Mouse (Mus musculus) embryonic facial prominence, embryonic 14.5 days (tissue): ENCODE data around the gene Epb42. TPM values are rescaled to one million over a fixed set of nuclear protein-coding genes. Genes with fewer than 3 reads are reported as not detected.

ENCODE experiments used
- ATAC-seq: fragments of 200-750 bp; cut with Nextera tagmentation; 2 replicates; pipeline ENCODE4 v1.8.0; 2017; ENCODE audit warnings: low read depth, moderate number of reproducible peaks, moderate TSS enrichment
- DNase-seq: peaks from one replicate; pipeline ENCODE4 v3.0.0-alpha.2; 2015; ENCODE audit warnings: low spot score
- H3K27ac ChIP-seq: fragments of 300-500 bp; sonication (generic); replicated peaks from 2 replicates; pipeline ENCODE4 v1.5.1; 2014; ENCODE audit warnings: low read depth, mild to moderate bottlenecking, low read length, moderate library complexity
- H3K27me3 ChIP-seq: fragments of 300-500 bp; sonication (generic); replicated peaks from 2 replicates; pipeline ENCODE4 v1.6.1; 2014; ENCODE audit warnings: low read length; ENCODE audit not compliant: control insufficient read depth, insufficient read depth
- H3K36me3 ChIP-seq: fragments of 300-500 bp; sonication (generic); 2 replicates; pipeline ENCODE4 v1.6.1; 2014; ENCODE audit warnings: low read length, mixed read lengths; ENCODE audit not compliant: control insufficient read depth, insufficient read depth
- H3K4me1 ChIP-seq: fragments of 300-500 bp; sonication (generic); 2 replicates; pipeline ENCODE4 v1.6.1; 2014; ENCODE audit warnings: antibody characterized with exemption, low read length; ENCODE audit not compliant: control insufficient read depth, insufficient read depth
- H3K4me2 ChIP-seq: fragments of 300-500 bp; sonication (generic); 2 replicates; pipeline ENCODE4 v1.6.1; 2014; ENCODE audit warnings: low read depth, mild to moderate bottlenecking, low read length, moderate library complexity, mixed read lengths
- H3K4me3 ChIP-seq: fragments of 300-500 bp; sonication (generic); 2 replicates; pipeline ENCODE4 v1.5.1; 2014; ENCODE audit warnings: low read depth, mild to moderate bottlenecking, low read length
- H3K9ac ChIP-seq: fragments of 300-500 bp; sonication (generic); 2 replicates; pipeline ENCODE4 v1.6.1; 2014; ENCODE audit warnings: low read depth, mild to moderate bottlenecking, low read length, moderate library complexity, mixed read lengths
- H3K9me3 ChIP-seq: fragments of 300-500 bp; sonication (generic); 2 replicates; pipeline ENCODE4 v1.6.1; 2016; ENCODE audit warnings: low read length; ENCODE audit not compliant: control insufficient read depth
- WGBS: fragments of 180-500 bp; shearing (Covaris S2); extraction: QIAGEN DNeasy Blood & Tissue Kit; methylation state at CpG from one replicate; pipeline ENCODE4 v1.1.7; 2014; 5-methylcytosine and 5-hydroxymethylcytosine counted together
- polyA plus RNA-seq: library from polyadenylated mRNA; unstranded; fragments of >200 nt; fragmentation: Nextera tagmentation; extraction: Ambion mirVana; gene quantifications from 2 replicates; pipeline ENCODE4 v1.2.1, GENCODE M21; 2014

Gene Epb42
- 0.71 and 1.5 TPM in 2 replicates for polyA plus RNA-seq

- H3K9ac ChIP-seq, result no peak within 1 kb of the TSS
- H3K4me1 ChIP-seq, result no peaks in the 10 kb centered on the region
- no peak within 1 kb of the TSS for H3K4me2 ChIP-seq
- no peaks in the 10 kb centered on the region for H3K9me3 ChIP-seq
- no peaks in the 10 kb centered on the region for H3K36me3 ChIP-seq
- no peak within 1 kb of the TSS for H3K4me3 ChIP-seq
- DNase-seq (no peak), ATAC-seq (no peak)
- no peaks in the 10 kb centered on the region for H3K27me3 ChIP-seq
- 57% methylated on average over 5 of the region's 5 CpGs for WGBS
- H3K27ac ChIP-seq, result no peak within 1 kb of the TSS
Observed at GRCm38 (mm10) chr2:121036733-121037341, at the start of gene Epb42. TSS of gene Epb42 (minus strand) at chr2:121037072.

- H3K4me2 ChIP-seq, result no peak within 1 kb of the TSS
- H3K4me1 ChIP-seq, result no peaks in the 10 kb centered on the region; the same call in 1 of the 2 replicates
- no peak within 1 kb of the TSS for H3K4me3 ChIP-seq
- no peaks in the 10 kb centered on the region for H3K36me3 ChIP-seq
- no peak within 1 kb of the TSS for H3K9ac ChIP-seq
- WGBS, result 42% methylated on average over 6 of the region's 6 CpGs
- no peak within 1 kb of the TSS for H3K27ac ChIP-seq
- H3K27me3 ChIP-seq, result no peaks in the 10 kb centered on the region
- ATAC-seq (peak; percentile 41; the same call in 1 of the 2 replicates), DNase-seq (peak; percentile 31)
- no peaks in the 10 kb centered on the region for H3K9me3 ChIP-seq
Observed at GRCm38 (mm10) chr2:121085480-121086185, 48.8 kb upstream of the Epb42 start, which contains the start of gene Tgm5. TSS of gene Tgm5 (minus strand) at chr2:121085841.

DNA sequence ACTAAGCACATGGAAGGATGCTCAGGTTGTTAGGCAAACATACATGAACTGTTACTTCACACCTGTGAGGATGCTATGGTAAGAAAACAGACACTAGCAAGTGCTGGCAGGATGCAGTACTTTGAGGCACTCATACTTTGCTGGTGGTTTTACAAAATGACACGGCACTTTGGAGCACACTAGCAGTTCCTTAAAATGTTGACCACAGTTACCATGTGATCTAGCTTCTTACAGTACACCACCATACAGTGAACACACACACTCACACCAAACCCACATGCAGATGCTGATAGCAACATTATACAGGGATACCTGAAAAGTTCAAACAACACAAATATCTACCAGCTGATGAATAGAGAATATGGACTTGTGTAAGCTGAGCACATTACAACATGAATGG is 45.8 kb upstream of the Epb42 start:
- Histone ChIP-seq H3K27ac (no peak overlapping the region), H3K9me3 (no peaks in the 10 kb centered on the region), H3K4me1 (no peaks in the 10 kb centered on the region; the same call in 1 of the 2 replicates), H3K4me2 (no peak overlapping the region), H3K36me3 (no peaks in the 10 kb centered on the region), H3K27me3 (no peaks in the 10 kb centered on the region), H3K4me3 (no peak overlapping the region), H3K9ac (no peak overlapping the region)
- no peak for ATAC-seq
- 81% methylated on average over 1 of the region's 1 CpGs for WGBS
- no peak for DNase-seq

DNA sequence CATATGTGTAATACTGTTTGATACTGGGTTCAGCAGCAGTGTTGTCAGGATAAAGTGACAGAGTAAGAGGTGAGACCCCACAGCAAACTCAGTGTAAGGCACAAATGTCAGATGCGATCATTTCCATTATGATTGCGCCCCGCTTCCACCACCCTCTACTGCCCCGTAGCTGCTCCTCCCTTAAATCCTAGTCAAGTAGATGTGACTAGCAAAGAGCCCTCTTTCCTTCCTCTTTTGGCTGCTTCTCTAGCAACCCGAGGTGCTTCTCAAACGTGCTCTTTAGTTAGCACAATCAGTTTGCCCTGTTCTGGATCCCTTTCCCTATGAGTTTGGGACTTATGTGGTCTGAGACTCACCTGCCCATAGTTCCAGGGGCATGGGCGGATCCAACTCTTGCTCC is 37.9 kb upstream of the Epb42 start:
- no peak for DNase-seq
- ATAC-seq, result no peak
- H3K4me2 ChIP-seq, result no peak overlapping the region
- H3K36me3 ChIP-seq, result no peaks in the 10 kb centered on the region
- no peaks in the 10 kb centered on the region for H3K27me3 ChIP-seq
- WGBS, result 81% methylated on average over 7 of the region's 7 CpGs
- no peak overlapping the region for H3K4me3 ChIP-seq
- no peak overlapping the region for H3K27ac ChIP-seq
- no peaks in the 10 kb centered on the region for H3K9me3 ChIP-seq
- H3K9ac ChIP-seq, result no peak overlapping the region
- 0 out of 2 replicates have a peak, but pooled peaks cover 4% of the 10 kb centered on the region for H3K4me1 ChIP-seq

DNA sequence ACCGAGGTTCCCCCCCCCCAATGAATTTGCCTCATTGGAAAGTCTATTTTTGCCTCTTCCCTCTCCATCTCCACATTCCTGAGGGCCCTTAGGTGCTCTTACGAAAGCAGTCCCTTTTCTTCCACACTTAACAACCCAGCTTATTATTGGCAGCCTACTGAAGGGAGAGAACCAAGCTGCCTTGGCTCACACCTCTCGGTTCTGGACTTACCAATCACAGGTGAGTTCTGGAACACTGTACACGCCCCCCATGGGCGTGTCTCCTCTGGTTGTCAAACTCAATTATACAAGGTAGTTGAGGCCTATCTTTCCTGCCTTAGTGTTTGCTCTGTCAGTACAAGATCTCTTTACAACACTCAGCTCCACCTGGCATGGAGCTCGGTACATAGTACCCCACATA is 35.0 kb upstream of the Epb42 start:
- H3K4me3 ChIP-seq, result no peak overlapping the region
- H3K9ac ChIP-seq, result no peak overlapping the region
- H3K27ac ChIP-seq, result no peak overlapping the region
- H3K9me3 ChIP-seq, result no peaks in the 10 kb centered on the region
- WGBS, result 77% methylated on average over 6 of the region's 6 CpGs
- ATAC-seq (no peak), DNase-seq (no peak)
- no peak overlapping the region for H3K4me2 ChIP-seq
- H3K27me3 ChIP-seq, result no peaks in the 10 kb centered on the region
- 0 out of 2 replicates have a peak, but pooled peaks cover 4% of the 10 kb centered on the region for H3K4me1 ChIP-seq
- no peaks in the 10 kb centered on the region for H3K36me3 ChIP-seq

- ATAC-seq, result no peak
- Histone ChIP-seq H3K4me3 (no peak overlapping the region), H3K4me2 (no peak overlapping the region), H3K27ac (no peak overlapping the region), H3K36me3 (no peaks in the 10 kb centered on the region), H3K4me1 (0 out of 2 replicates have a peak, but pooled peaks cover 4% of the 10 kb centered on the region), H3K9ac (no peak overlapping the region), H3K27me3 (no peaks in the 10 kb centered on the region), H3K9me3 (no peaks in the 10 kb centered on the region)
- DNase-seq, result no peak
- WGBS, result 66% methylated on average over 6 of the region's 6 CpGs
Observed at GRCm38 (mm10) chr2:121069506-121069905, 32.6 kb upstream of the Epb42 start.

GRCm38 (mm10) chr2:121067116-121067515 is 30.2 kb upstream of the Epb42 start:
- Histone ChIP-seq H3K36me3 (no peaks in the 10 kb centered on the region), H3K27me3 (no peaks in the 10 kb centered on the region), H3K9ac (no peak overlapping the region), H3K4me3 (no peak overlapping the region), H3K4me2 (no peak overlapping the region), H3K4me1 (0 out of 2 replicates have a peak, but pooled peaks cover 4% of the 10 kb centered on the region), H3K9me3 (no peaks in the 10 kb centered on the region), H3K27ac (no peak overlapping the region)
- 68% methylated on average over 4 of the region's 4 CpGs for WGBS
- ATAC-seq (no peak), DNase-seq (no peak)

DNA sequence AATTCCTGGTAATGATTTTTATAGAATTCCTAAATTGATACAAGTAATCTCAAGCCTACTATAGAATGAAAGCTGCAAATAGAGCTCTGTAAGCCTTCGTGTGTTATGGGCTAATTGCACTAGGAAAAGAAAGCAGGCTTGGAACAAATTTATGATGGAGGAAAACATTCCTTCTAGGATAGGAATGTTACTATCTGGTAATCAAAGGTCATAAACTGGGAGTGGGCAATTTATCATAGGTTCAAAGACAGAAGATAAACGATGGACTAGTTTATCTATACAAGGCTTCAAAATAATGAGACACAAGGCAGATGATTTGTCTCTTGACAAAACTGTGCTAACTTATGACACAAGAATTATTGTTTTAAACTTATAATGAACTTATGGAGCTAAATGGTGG is 24.4 kb upstream of the Epb42 start:
- Histone ChIP-seq H3K4me3 (no peak overlapping the region), H3K4me1 (no peaks in the 10 kb centered on the region), H3K9me3 (no peaks in the 10 kb centered on the region), H3K27ac (no peak overlapping the region), H3K9ac (no peak overlapping the region), H3K36me3 (no peaks in the 10 kb centered on the region), H3K4me2 (no peak overlapping the region), H3K27me3 (no peaks in the 10 kb centered on the region)
- 78% methylated on average over 2 of the region's 2 CpGs for WGBS
- ATAC-seq (no peak), DNase-seq (no peak)
